Mouse (Mus musculus) stomach, postnatal 0 days (tissue): Measurements from ENCODE around the gene Ilf2.

ENCODE experiments used
- CTCF ChIP-seq: IDR thresholded peaks from 2 replicates; pipeline ENCODE4 v1.5.1; 2016; ENCODE audit warnings: antibody characterized with exemption, low read depth, mild to moderate bottlenecking, moderate library complexity
- EP300 ChIP-seq: optimal IDR thresholded peaks from 2 replicates; pipeline ENCODE3; 2016; ENCODE audit warnings: antibody characterized with exemption

DNA sequence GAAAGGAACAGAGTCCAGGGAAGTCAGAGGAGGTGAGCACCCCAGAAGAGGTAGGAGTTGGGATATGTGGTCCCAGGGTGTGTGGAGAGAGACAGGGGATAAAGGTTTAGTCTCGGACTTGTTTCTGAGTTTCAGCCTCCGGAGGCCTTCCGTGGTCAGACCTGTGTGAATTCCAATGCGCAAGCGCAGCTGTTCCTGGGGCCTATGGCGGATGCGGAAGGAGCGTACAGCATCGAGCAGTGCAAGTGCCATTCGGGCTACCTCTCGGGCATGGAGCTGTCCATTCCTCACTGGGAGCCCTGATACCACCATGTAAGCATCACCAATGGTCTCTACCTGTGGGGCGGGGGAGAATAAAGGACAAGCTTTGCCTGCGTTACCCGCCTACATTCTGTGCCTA is 21.0 kb upstream of the Ilf2 start:
- TF ChIP-seq CTCF (no peak), EP300 (no peak)
